Mouse (Mus musculus): ENCODE results near the gene Gls2.

GRCm38 (mm10) chr10:128231146-128231545 is 36.9 kb downstream of the Gls2 start:
- no peak for TF ChIP-seq CTCF (IDR thresholded peaks at IDR 0.05; ENCODE audit: insufficient read depth, low read length)
- no peak for TF ChIP-seq POLR2A (IDR thresholded peaks at IDR 0.05; ENCODE audit: borderline replicate concordance, extremely low read depth, low read depth, low read length)

All from lung, adult 2 months (tissue).